Mouse (Mus musculus) testis, adult 2 months (tissue): ENCODE measurements around the gene Olfr1380. TPM values are rescaled to one million over a fixed set of nuclear protein-coding genes. Genes with fewer than 3 reads are reported as not detected.
"Not testable (repeated sequence)": the region's sequence is repeated elsewhere in the genome, so short reads cannot be mapped to it uniquely, and the experiment has no call there.

Source experiments
- H3K27ac ChIP-seq: fragments of 200-500 bp; 2 replicates; pipeline ENCODE4 v1.5.1; 2012; ENCODE audit warnings: low read depth, low read length; ENCODE audit not compliant: control insufficient read depth, insufficient read depth
- H3K27me3 ChIP-seq: fragments of 200-500 bp; 2 replicates; pipeline ENCODE4 v1.6.1; 2012; ENCODE audit warnings: mild to moderate bottlenecking, low read length, moderate library complexity; ENCODE audit not compliant: control insufficient read depth, insufficient read depth
- H3K36me3 ChIP-seq: fragments of 200-500 bp; 2 replicates; pipeline ENCODE4 v1.6.1; 2012; ENCODE audit warnings: mild to moderate bottlenecking, low read length; ENCODE audit not compliant: control insufficient read depth, insufficient read depth
- H3K4me1 ChIP-seq: fragments of 200-500 bp; 2 replicates; pipeline ENCODE4 v1.6.1; 2012; ENCODE audit warnings: low read length; ENCODE audit not compliant: control insufficient read depth, insufficient read depth
- H3K4me3 ChIP-seq: fragments of 200-500 bp; 2 replicates; pipeline ENCODE4 v1.5.1; 2012; ENCODE audit warnings: low read depth, mild to moderate bottlenecking, low read length, moderate library complexity, mixed read lengths; ENCODE audit not compliant: control insufficient read depth
- CTCF ChIP-seq: fragments of 200-500 bp; IDR thresholded peaks from 2 replicates; pipeline ENCODE4 v1.5.1; 2012; ENCODE audit warnings: low read depth, mild to moderate bottlenecking, inconsistent platforms, low read length, moderate library complexity; ENCODE audit not compliant: control insufficient read depth, insufficient read depth, insufficient replicate concordance
- POLR2A ChIP-seq: fragments of 200-500 bp; IDR thresholded peaks from 2 replicates; pipeline ENCODE4 v1.6.1; 2012; ENCODE audit warnings: low read depth, mild to moderate bottlenecking, inconsistent platforms, low read length, moderate library complexity; ENCODE audit not compliant: control insufficient read depth
- polyA plus RNA-seq: library from polyadenylated mRNA; depleted of rRNA; stranded (reverse); fragments of >200 nt; gene quantifications from 2 replicates; pipeline ENCODE4 v1.2.3, GENCODE M21; 2012

The Olfr1380 gene
- polyA plus RNA-seq, 1 experiment = not detected

GRCm38 (mm10) chr11:49590213-49590612 lies 33.5 kb downstream of the Olfr1380 start:
- no peaks in the 10 kb centered on the region for H3K27me3 ChIP-seq
- H3K4me1 ChIP-seq = no peaks in the 10 kb centered on the region
- H3K36me3 ChIP-seq = no peaks in the 10 kb centered on the region
- TF ChIP-seq POLR2A = peak; percentile 94; the same call in 1 of the 2 replicates
- TF ChIP-seq CTCF = no peak
- peak overlapping the region; percentile 74 for H3K4me3 ChIP-seq
- H3K27ac ChIP-seq = no peak overlapping the region

DNA sequence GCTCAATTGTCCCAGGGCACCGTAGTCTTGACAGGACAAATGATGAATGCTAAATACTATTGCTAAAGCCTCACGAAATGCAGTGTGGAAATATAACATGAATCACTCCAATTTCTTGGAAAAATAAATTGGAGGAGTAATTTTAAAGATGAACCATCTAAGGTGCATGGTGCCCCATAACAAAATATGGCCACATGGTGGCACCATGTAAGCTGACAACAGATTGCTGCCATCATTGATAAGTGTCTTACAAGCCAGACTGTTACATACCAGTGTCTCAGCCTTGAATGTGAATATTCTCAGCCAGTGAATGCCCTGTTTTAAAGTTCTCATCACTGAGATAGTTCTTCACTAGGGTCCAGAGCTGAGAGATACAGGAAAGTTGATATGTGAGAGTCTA lies 40.5 kb downstream of the Olfr1380 start:
- H3K27ac ChIP-seq, H3K4me1 ChIP-seq, H3K4me3 ChIP-seq, H3K27me3 ChIP-seq, H3K36me3 ChIP-seq: not testable (repeated sequence)

DNA sequence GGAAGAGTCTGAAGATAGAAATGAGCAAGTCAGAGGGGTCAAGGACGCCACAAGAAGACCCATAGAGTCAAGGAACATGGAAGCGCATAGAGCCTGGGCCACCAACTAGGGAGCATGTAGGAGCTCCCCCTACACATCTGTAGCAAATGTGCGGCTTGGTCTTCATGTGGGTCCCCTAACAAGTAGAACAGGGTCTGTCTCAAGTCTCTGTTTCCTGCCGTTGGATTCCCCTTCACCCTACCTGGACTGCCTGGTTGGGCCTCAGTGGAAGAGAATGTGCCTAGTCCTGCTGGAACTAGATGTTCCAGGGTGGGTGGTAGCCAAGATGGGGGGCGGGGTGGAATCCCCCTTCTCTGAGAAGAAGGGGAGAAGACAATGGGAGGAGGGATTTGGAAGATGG lies 51.6 kb downstream of the Olfr1380 start:
- H3K27me3 ChIP-seq, H3K4me1 ChIP-seq, H3K36me3 ChIP-seq, H3K4me3 ChIP-seq, H3K27ac ChIP-seq: not testable (repeated sequence)

GRCm38 (mm10) chr11:49608938-49609867 lies 52.5 kb downstream of the Olfr1380 start, which contains the start of gene Flt4:
Flt4 (plus strand) TSS chr11:49609263.
- peak within 1 kb of the TSS; percentile 43 for H3K4me3 ChIP-seq
- not testable (repeated sequence) for H3K27ac ChIP-seq, H3K27me3 ChIP-seq, H3K36me3 ChIP-seq, H3K4me1 ChIP-seq

- H3K27ac ChIP-seq, H3K27me3 ChIP-seq, H3K4me1 ChIP-seq, H3K36me3 ChIP-seq: not testable (repeated sequence)
- H3K4me3 ChIP-seq = peak overlapping the region; percentile 34
Observed at GRCm38 (mm10) chr11:49609868-49610824, 53.5 kb downstream of the Olfr1380 start.

DNA sequence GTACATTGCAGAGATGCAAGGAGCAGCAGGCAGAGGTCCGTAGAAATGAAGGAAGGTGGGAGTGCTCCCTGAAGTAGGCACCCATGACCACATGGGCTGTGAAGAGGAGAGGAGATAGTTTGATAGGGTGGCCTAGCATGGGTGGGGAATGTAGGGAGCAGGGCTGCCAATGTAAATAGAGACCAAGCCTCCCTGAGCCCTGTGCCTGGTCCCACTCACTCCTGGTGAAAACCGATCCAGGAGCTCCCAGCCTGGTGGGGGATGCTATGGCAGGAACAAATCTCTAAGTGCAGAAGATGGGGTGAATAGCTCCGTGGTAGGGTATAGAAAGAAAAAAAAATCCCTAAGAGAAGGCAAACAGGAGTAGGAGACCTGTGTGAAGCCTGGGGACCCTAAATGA lies 54.7 kb downstream of the Olfr1380 start:
- H3K27ac ChIP-seq, H3K27me3 ChIP-seq, H3K4me3 ChIP-seq, H3K36me3 ChIP-seq, H3K4me1 ChIP-seq: not testable (repeated sequence)

- Histone ChIP-seq H3K27ac (no peak overlapping the region), H3K4me3 (no peak overlapping the region), H3K4me1 (no peaks in the 10 kb centered on the region; the same call in 1 of the 2 replicates), H3K27me3 (no peaks in the 10 kb centered on the region), H3K36me3 (no peaks in the 10 kb centered on the region)
- TF ChIP-seq CTCF (no peak), POLR2A (no peak)
Observed at GRCm38 (mm10) chr11:49612154-49612553, 55.5 kb downstream of the Olfr1380 start.
